In the genomic region with DNA sequence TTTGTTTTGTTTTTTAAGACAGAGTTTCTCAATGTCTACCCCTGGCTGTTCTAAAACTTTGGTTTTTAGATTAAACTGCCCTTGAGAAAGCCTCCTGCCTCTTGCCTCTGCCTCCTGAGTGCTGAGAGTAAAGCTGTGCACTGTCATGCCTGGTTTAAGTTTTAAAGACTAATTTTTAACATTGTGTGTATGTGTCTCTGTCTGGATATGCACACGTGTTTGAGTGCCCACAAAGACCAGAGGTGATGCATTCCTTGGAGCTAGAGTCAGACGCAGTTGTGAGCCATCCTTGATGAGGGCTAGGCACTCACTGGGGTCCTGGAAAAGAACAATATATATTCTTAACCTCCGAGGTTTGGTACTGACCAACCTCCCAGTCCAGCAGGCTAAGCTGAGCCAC, we compare ENCODE assay signal across 29 mouse cellular contexts. TPM values are rescaled to one million over a fixed set of nuclear protein-coding genes. Genes with fewer than 3 reads are reported as not detected.
DNase-seq lines count a peak whose midpoint lies in the region; ATAC-seq and TF ChIP-seq lines count a peak whose summit lies in the region.
"Had no signal": no experiment of that assay in that cellular context is flagged by ENCODE, and none has a peak within 500 bp of the region (broad histone marks: within the 10 kb centered on the region; RNA-seq: fewer than 3 reads in every experiment).

No protein-coding gene starts in this region.

- WGBS in kidney, adult 2 months, result 41% methylated on average over 3 of the region's 3 CpGs
- 73% methylated on average over 3 of the region's 3 CpGs for WGBS in kidney, embryonic 14.5 days
- WGBS in kidney, embryonic 16.5 days, result 66% methylated on average over 3 of the region's 3 CpGs
- WGBS in neural tube, embryonic 15.5 days, result 90% methylated on average over 3 of the region's 3 CpGs

- H3K9ac ChIP-seq in kidney, embryonic 14.5 days (ENCODE audit: low read depth, low read length), result no peak overlapping the region
- no peak overlapping the region for H3K9ac ChIP-seq in kidney, embryonic 16.5 days (replicated peaks; ENCODE audit: low read length)
- H3K9ac ChIP-seq in neural tube, embryonic 15.5 days (replicated peaks), result no peak overlapping the region
- H3K9ac ChIP-seq: embryonic facial prominence, embryonic 12.5 days; embryonic facial prominence, embryonic 15.5 days; forebrain, postnatal 0 days; heart, embryonic 12.5 days; heart, embryonic 15.5 days; hindbrain, embryonic 14.5 days had no signal

- DNase-seq in kidney, adult 2 months, result peak; percentile 77
- peak; percentile 39 to 56 for DNase-seq in kidney, adult 8-10 months
- peak; percentile 25 to 57 for DNase-seq in kidney, postnatal 36 days
- DNase-seq in right cerebral cortex, postnatal 10 days (ENCODE audit: low spot score in 2 of 2), result no peak
- DNase-seq in T-cell, adult 2 months (ENCODE audit: low spot score), result no peak
- DNase-seq: adrenal gland, adult 2 months; adrenal gland, postnatal 14 days; cerebellum, adult 11 months; cerebellum, adult 2 months; cerebellum, adult 9-11 months; cerebellum, postnatal 25 days; forebrain, postnatal 0 days; gastrocnemius, adult 2 months; gastrocnemius, postnatal 14 days; heart, adult 18-20 months; heart, postnatal 10 days; heart, postnatal 36 days had no signal

- TF ChIP-seq CTCF in kidney, adult 2 months (conservative IDR thresholded peaks at IDR 0.05; ENCODE audit: insufficient read depth, insufficient read length, low read depth, low read length), result no peak

- no peak overlapping the region for H3K4me2 ChIP-seq in kidney, embryonic 14.5 days (replicated peaks; ENCODE audit: low read depth, low read length)
- no peak overlapping the region for H3K4me2 ChIP-seq in kidney, embryonic 16.5 days (replicated peaks; ENCODE audit: low read depth, low read length)
- no peak overlapping the region for H3K4me2 ChIP-seq in neural tube, embryonic 15.5 days
- H3K4me2 ChIP-seq: embryonic facial prominence, embryonic 12.5 days; embryonic facial prominence, embryonic 15.5 days; heart, embryonic 12.5 days; heart, embryonic 15.5 days; hindbrain, embryonic 14.5 days had no signal

- peaks cover 2% of the 10 kb centered on the region; the same call in 1 of the 2 replicates for H3K36me3 ChIP-seq in kidney, adult 2 months (ENCODE audit: control insufficient read depth, insufficient read depth, low read length)
- peaks cover 17% of the 10 kb centered on the region; the same call in 1 of the 2 replicates for H3K36me3 ChIP-seq in kidney, embryonic 14.5 days (ENCODE audit: control insufficient read depth, insufficient read depth, low read length)
- peaks cover 14% of the 10 kb centered on the region for H3K36me3 ChIP-seq in kidney, embryonic 16.5 days (ENCODE audit: insufficient read depth, low read length)
- H3K36me3 ChIP-seq in neural tube, embryonic 15.5 days, result peaks cover 21% of the 10 kb centered on the region

- no peak overlapping the region for H3K4me3 ChIP-seq in kidney, adult 2 months (ENCODE audit: insufficient read depth, low read depth, low read length)
- no peak overlapping the region for H3K4me3 ChIP-seq in kidney, embryonic 14.5 days (ENCODE audit: low read length)
- no peak overlapping the region for H3K4me3 ChIP-seq in kidney, embryonic 16.5 days (ENCODE audit: low read length)
- H3K4me3 ChIP-seq in neural tube, embryonic 15.5 days (replicated peaks), result no peak overlapping the region
- H3K4me3 ChIP-seq: embryonic facial prominence, embryonic 12.5 days; embryonic facial prominence, embryonic 15.5 days; gastrocnemius, adult 2 months; heart, embryonic 12.5 days; heart, embryonic 15.5 days had no signal

- peaks cover 11% of the 10 kb centered on the region; the same call in 1 of the 2 replicates for H3K4me1 ChIP-seq in kidney, adult 2 months (ENCODE audit: control insufficient read depth, insufficient read depth, low read length)
- no peaks in the 10 kb centered on the region for H3K4me1 ChIP-seq in kidney, embryonic 14.5 days (ENCODE audit: control insufficient read depth, insufficient read depth, low read length)
- H3K4me1 ChIP-seq in kidney, embryonic 16.5 days (ENCODE audit: insufficient read depth, low read length), result 0 out of 2 replicates have a peak, but pooled peaks cover 3% of the 10 kb centered on the region
- H3K4me1 ChIP-seq in neural tube, embryonic 15.5 days, result no peaks in the 10 kb centered on the region
- H3K4me1 ChIP-seq: embryonic facial prominence, embryonic 12.5 days; embryonic facial prominence, embryonic 15.5 days; heart, embryonic 15.5 days had no signal

- H3K9me3 ChIP-seq in kidney, embryonic 14.5 days (ENCODE audit: control insufficient read depth, low read length), result no peaks in the 10 kb centered on the region
- H3K9me3 ChIP-seq in kidney, embryonic 16.5 days (ENCODE audit: low read length), result no peaks in the 10 kb centered on the region
- no peaks in the 10 kb centered on the region for H3K9me3 ChIP-seq in neural tube, embryonic 15.5 days (replicated peaks)
- H3K9me3 ChIP-seq: embryonic facial prominence, embryonic 12.5 days; embryonic facial prominence, embryonic 15.5 days; heart, embryonic 12.5 days; heart, embryonic 15.5 days had no signal

- no peak for TF ChIP-seq POLR2A in kidney, adult 2 months (IDR thresholded peaks at IDR 0.05; ENCODE audit: low read depth, low read length)

- H3K27me3 ChIP-seq in kidney, adult 2 months (replicated peaks; ENCODE audit: control insufficient read depth, insufficient read depth, low read length), result no peaks in the 10 kb centered on the region
- no peaks in the 10 kb centered on the region for H3K27me3 ChIP-seq in kidney, embryonic 14.5 days (ENCODE audit: control insufficient read depth, insufficient read depth, low read length)
- no peaks in the 10 kb centered on the region for H3K27me3 ChIP-seq in kidney, embryonic 16.5 days (ENCODE audit: insufficient read depth, low read length)
- H3K27me3 ChIP-seq in neural tube, embryonic 15.5 days (replicated peaks), result no peaks in the 10 kb centered on the region
- H3K27me3 ChIP-seq: embryonic facial prominence, embryonic 12.5 days; embryonic facial prominence, embryonic 15.5 days; heart, embryonic 12.5 days; heart, embryonic 15.5 days had no signal

- peak overlapping the region; percentile 6; the same call in 1 of the 2 replicates for H3K27ac ChIP-seq in kidney, adult 2 months (ENCODE audit: insufficient read depth, low read depth, low read length)
- no peak overlapping the region for H3K27ac ChIP-seq in kidney, embryonic 14.5 days (ENCODE audit: low read depth, low read length)
- 0 out of 2 replicates have a peak overlapping the region, but pooled peaks have one; percentile 20 for H3K27ac ChIP-seq in kidney, embryonic 16.5 days (ENCODE audit: low read length)
- no peak overlapping the region for H3K27ac ChIP-seq in neural tube, embryonic 15.5 days (replicated peaks)
- H3K27ac ChIP-seq: embryonic facial prominence, embryonic 12.5 days; embryonic facial prominence, embryonic 15.5 days; gastrocnemius, adult 2 months; heart, embryonic 15.5 days; hindbrain, embryonic 14.5 days had no signal

- no peak for ATAC-seq in kidney, embryonic 14.5 days (ENCODE audit: low FRiP score, low TSS enrichment)
- peak; percentile 71 for ATAC-seq in kidney, embryonic 16.5 days (ENCODE audit: low FRiP score, low TSS enrichment)
- ATAC-seq in neural tube, embryonic 15.5 days (ENCODE audit: low FRiP score), result no peak
- ATAC-seq: CD4-positive, CD25-positive, alpha-beta regulatory T cell, adult 4 months; forebrain, postnatal 0 days had no signal

RNA-seq across cellular contexts. Expression of a gene that starts 36.4 kb away (rescaled TPM):
- 1.1 and 1.8 TPM in 2 replicates for polyA plus RNA-seq in kidney, adult 2 months (2012; rRNA removed)
- not detected in 2 replicates for polyA plus RNA-seq in kidney, embryonic 14.5 days (2014; fragmentation: Nextera tagmentation; extraction: Ambion mirVana)
- polyA plus RNA-seq in kidney, embryonic 16.5 days (2015; fragmentation: Nextera tagmentation; extraction: Ambion mirVana), result 0.14 and 0.17 TPM in 2 replicates
- polyA plus RNA-seq in neural tube, embryonic 15.5 days (2015; fragmentation: Nextera tagmentation; extraction: Ambion mirVana), result 0.23 TPM in 1 of 2 replicates, not detected in the other
- polyA plus RNA-seq: CD4-positive, CD25-positive, alpha-beta regulatory T cell, adult 4 months; embryonic facial prominence, embryonic 12.5 days; forebrain, embryonic 11.5 days; forebrain, embryonic 14.5 days; heart, embryonic 15.5 days; hindbrain, embryonic 11.5 days had no signal

RNA-seq across cellular contexts. Expression of a gene that starts 37.0 kb away (rescaled TPM):
- polyA plus RNA-seq in kidney, adult 2 months (2012; rRNA removed), result 21.1 and 23.9 TPM in 2 replicates
- polyA plus RNA-seq in kidney, embryonic 14.5 days (2014; fragmentation: Nextera tagmentation; extraction: Ambion mirVana), result 9.8 and 13.2 TPM in 2 replicates
- 8.7 and 11.1 TPM in 2 replicates for polyA plus RNA-seq in kidney, embryonic 16.5 days (2015; fragmentation: Nextera tagmentation; extraction: Ambion mirVana)
- 16.1 and 20.6 TPM in 2 replicates for polyA plus RNA-seq in neural tube, embryonic 15.5 days (2015; fragmentation: Nextera tagmentation; extraction: Ambion mirVana)

RNA-seq across cellular contexts. Expression of a gene that starts 37.7 kb away (rescaled TPM):
- 140 and 166 TPM in 2 replicates for polyA plus RNA-seq in kidney, adult 2 months (2012; rRNA removed)
- polyA plus RNA-seq in kidney, embryonic 14.5 days (2014; fragmentation: Nextera tagmentation; extraction: Ambion mirVana), result 319 and 349 TPM in 2 replicates
- 344 and 350 TPM in 2 replicates for polyA plus RNA-seq in kidney, embryonic 16.5 days (2015; fragmentation: Nextera tagmentation; extraction: Ambion mirVana)
- 299 and 307 TPM in 2 replicates for polyA plus RNA-seq in neural tube, embryonic 15.5 days (2015; fragmentation: Nextera tagmentation; extraction: Ambion mirVana)

Comparison
In these comparisons a context has a peak if more than half of its experiments do, and no peak if none do; other contexts are left out.
1. H3K27ac ChIP-seq: peak in kidney, adult 2 months (single experiment) and kidney, embryonic 16.5 days (single experiment); none in kidney, embryonic 14.5 days (single experiment) and neural tube, embryonic 15.5 days (single experiment).
2. DNase-seq: peak in kidney, adult 2 months (single experiment), kidney, adult 8-10 months (2 of 2) and kidney, postnatal 36 days (2 of 2); none in right cerebral cortex, postnatal 10 days (0 of 2) and T-cell, adult 2 months (single experiment).